Mouse (Mus musculus): ENCODE measurements at regions not wholly inside any gene's neighbourhood (a gene's known extent, or its start where the extent isn't known, plus 50 kb on each side); places are given as distances from the start of the nearest gene placed in this dataset.

DNA sequence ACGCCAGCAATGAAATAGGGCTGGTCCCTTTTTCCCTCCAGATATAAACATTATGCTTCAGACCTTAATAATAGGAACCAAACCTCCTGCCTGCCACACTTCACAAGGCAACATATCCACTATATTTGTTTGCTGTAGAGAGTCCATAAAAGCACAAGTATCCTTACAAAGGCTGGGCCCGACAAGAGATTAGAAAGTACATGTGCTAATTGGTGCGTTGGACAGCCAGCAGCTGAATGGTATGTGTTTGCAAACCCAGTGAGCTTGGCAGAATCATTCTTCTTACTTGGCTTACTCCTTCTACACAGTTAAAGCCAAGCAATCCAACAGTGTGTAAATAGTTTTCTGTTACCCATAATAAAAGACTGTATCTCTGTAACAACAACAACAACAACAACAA lies 479.6 kb upstream of the Adamts9 start:
- WGBS = 68% methylated on average over 3 of the region's 3 CpGs
- Histone ChIP-seq H3K9ac (replicated peaks) (no peak overlapping the region), H3K4me2 (replicated peaks) (no peak overlapping the region), H3K36me3 (no peaks in the 10 kb centered on the region), H3K4me1 (replicated peaks) (no peaks in the 10 kb centered on the region), H3K9me3 (no peaks in the 10 kb centered on the region), H3K27me3 (no peaks in the 10 kb centered on the region), H3K4me3 (replicated peaks) (no peak overlapping the region), H3K27ac (no peak overlapping the region)
- no peak for ATAC-seq

DNA sequence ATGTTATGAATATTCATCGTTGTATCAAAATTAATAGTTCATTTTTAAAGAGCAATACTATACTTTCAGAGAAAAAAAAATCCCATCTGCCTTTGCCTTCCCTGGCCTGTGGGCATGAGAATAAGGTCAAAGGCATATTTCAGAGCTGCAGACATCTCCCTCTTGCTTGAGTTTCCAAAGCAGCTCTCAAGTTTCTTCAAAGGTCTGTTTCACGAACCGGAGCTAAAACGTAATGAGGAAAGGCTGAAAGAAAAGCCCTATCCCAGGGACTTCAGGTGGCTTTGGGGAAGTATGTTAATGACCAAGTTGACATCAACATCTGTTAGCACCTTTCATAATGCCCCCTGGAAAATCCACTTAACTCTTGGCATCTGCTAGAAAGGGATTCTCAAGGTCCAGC lies 479.0 kb upstream of the Adamts9 start:
- H3K27me3 ChIP-seq = no peaks in the 10 kb centered on the region
- no peaks in the 10 kb centered on the region for H3K9me3 ChIP-seq
- H3K4me2 ChIP-seq (replicated peaks) = no peak overlapping the region
- no peak overlapping the region for H3K27ac ChIP-seq
- H3K36me3 ChIP-seq = no peaks in the 10 kb centered on the region
- no peak overlapping the region for H3K4me3 ChIP-seq (replicated peaks)
- H3K4me1 ChIP-seq (replicated peaks) = no peaks in the 10 kb centered on the region
- no peak for ATAC-seq
- H3K9ac ChIP-seq (replicated peaks) = no peak overlapping the region
- WGBS = 62% methylated on average over 4 of the region's 4 CpGs

DNA sequence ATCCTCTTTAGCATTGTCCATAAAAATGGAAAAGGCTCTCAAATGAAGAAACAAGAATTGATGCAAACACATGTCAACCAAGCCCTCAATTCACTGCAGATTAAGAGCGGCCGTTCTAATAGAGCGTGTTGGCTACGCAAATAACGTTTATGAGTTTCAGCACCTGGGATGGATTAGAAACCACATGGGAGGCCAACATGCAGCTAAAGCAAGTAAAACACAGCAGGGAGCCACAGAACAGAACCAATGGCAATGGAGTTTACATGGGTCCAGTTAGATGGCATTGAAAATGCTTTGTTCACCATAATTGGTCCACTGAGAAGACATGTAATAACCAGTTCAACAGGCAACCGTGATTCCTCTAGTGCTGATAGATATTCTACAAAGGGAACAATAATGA lies 474.3 kb upstream of the Adamts9 start:
- no peaks in the 10 kb centered on the region for H3K36me3 ChIP-seq
- H3K9me3 ChIP-seq = no peaks in the 10 kb centered on the region
- ATAC-seq = no peak
- H3K27ac ChIP-seq = no peak overlapping the region
- no peaks in the 10 kb centered on the region for H3K27me3 ChIP-seq
- WGBS = 79% methylated on average over 6 of the region's 6 CpGs
- H3K4me3 ChIP-seq (replicated peaks) = no peak overlapping the region
- no peaks in the 10 kb centered on the region for H3K4me1 ChIP-seq (replicated peaks)
- H3K9ac ChIP-seq (replicated peaks) = no peak overlapping the region
- H3K4me2 ChIP-seq (replicated peaks) = no peak overlapping the region

DNA sequence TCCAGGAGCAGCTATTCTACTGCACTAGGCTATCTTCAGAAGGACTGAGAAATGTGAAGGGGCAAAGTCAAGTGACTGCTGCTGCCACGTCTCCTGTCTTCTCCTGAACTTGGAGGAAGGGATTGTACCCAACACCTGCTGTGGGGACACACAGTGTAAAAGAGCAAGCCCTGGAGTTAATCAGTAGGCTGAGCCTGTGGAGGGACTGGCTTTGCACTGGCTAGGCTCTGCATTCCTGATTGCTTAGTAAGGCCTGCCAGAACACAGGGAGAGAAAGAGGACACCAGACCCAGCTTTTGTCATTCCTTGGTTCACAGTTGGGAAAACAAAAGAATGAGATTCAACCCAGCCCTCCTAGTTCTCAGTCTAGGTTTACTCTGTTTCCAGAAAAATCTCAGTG lies 472.7 kb upstream of the Adamts9 start:
- ATAC-seq = no peak
- 22% methylated on average over 1 of the region's 1 CpGs for WGBS

DNA sequence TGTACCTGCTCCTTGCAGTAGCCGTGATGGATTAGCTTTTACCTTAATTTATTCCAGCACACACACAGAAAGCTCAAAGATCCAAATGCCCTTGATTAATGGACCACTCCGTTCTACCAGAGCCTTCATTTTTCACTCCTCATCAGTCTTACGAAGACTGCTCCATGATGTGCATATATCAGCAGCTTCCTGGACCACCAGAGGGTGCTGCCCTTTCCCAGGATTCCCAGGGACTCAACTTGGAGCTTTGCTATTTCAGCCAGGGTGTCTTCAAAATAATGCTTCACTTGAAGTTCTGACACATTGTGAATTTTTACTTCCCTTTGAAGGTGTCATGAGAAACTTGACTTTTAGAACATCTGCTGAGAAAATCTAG lies 467.8 kb upstream of the Adamts9 start:
- WGBS = 85% methylated on average over 3 of the region's 3 CpGs
- H3K9ac ChIP-seq (replicated peaks) = no peak overlapping the region
- H3K9me3 ChIP-seq = no peaks in the 10 kb centered on the region
- no peaks in the 10 kb centered on the region for H3K27me3 ChIP-seq
- ATAC-seq = no peak
- no peaks in the 10 kb centered on the region for H3K36me3 ChIP-seq
- no peak overlapping the region for H3K4me3 ChIP-seq (replicated peaks)
- H3K4me1 ChIP-seq (replicated peaks) = no peaks in the 10 kb centered on the region
- H3K27ac ChIP-seq = no peak overlapping the region
- H3K4me2 ChIP-seq (replicated peaks) = no peak overlapping the region

More for the DNA sequence above, 472.7 kb upstream of the Adamts9 start:
- Histone ChIP-seq H3K4me1 (replicated peaks) (no peaks in the 10 kb centered on the region), H3K36me3 (no peaks in the 10 kb centered on the region), H3K4me3 (replicated peaks) (no peak overlapping the region), H3K27me3 (no peaks in the 10 kb centered on the region), H3K9me3 (no peaks in the 10 kb centered on the region), H3K4me2 (replicated peaks) (no peak overlapping the region), H3K9ac (replicated peaks) (no peak overlapping the region), H3K27ac (no peak overlapping the region)

DNA sequence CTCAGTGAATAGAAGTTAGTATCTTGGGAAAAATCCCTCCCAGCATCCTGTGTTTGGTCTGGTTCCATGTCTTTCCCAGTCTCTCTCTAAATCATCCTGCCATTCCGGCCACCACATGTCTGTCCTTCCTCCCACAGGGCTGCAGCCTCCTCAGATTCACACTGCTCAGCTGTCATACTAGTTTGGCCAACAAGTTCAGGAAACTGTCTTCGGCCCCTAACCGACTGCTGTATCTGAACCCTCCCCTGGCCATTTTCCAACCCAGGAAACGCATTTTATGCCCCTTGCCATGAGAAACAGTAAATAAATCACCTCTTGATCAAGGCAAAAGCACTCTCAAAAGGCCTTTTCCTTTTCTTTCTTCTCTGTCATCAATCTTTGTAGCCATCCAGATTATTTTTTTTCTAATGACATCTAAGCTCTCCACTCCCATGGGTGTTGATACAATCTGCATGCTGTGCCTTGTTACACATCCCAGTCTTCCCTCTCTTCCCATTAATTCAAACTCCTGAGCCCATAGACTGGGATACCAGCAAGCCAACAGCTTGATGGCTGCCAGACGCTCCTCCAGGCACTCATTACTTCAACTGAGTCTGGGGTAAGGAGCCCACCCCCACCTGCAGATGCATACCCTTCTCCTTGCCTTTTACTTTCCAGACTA lies 467.3 kb upstream of the Adamts9 start:
- H3K36me3 ChIP-seq = no peaks in the 10 kb centered on the region
- no peak for ATAC-seq
- H3K4me3 ChIP-seq (replicated peaks) = no peak overlapping the region
- no peaks in the 10 kb centered on the region for H3K9me3 ChIP-seq
- 79% methylated on average over 5 of the region's 5 CpGs for WGBS
- no peaks in the 10 kb centered on the region for H3K4me1 ChIP-seq (replicated peaks)
- H3K27me3 ChIP-seq = no peaks in the 10 kb centered on the region
- H3K9ac ChIP-seq (replicated peaks) = no peak overlapping the region
- H3K4me2 ChIP-seq (replicated peaks) = no peak overlapping the region
- no peak overlapping the region for H3K27ac ChIP-seq

DNA sequence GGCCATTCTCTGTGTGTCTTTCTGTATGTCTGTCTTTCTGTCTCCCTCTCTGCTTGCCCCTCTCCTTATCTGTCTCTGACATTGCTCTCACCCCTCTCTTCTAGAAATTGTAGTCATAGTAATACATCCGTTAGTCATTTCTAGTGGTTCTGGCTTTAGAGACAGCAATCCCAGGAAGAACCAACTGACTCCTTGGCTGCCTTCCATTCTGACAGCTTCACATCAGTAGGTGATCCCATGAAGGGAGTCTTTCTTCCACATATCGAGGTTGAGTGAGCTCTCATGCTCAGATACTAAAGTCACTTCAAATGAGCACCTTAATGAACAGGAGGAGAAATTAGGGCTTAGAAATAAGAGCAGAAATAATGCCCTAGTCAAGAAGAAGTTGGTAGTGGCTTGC lies 455.3 kb upstream of the Adamts9 start:
- H3K36me3 ChIP-seq = no peaks in the 10 kb centered on the region
- H3K4me2 ChIP-seq (replicated peaks) = no peak overlapping the region
- no peak overlapping the region for H3K9ac ChIP-seq (replicated peaks)
- no peaks in the 10 kb centered on the region for H3K9me3 ChIP-seq
- no peak overlapping the region for H3K4me3 ChIP-seq (replicated peaks)
- H3K27ac ChIP-seq = no peak overlapping the region
- ATAC-seq = no peak
- no peaks in the 10 kb centered on the region for H3K4me1 ChIP-seq (replicated peaks)
- WGBS = 75% methylated on average over 2 of the region's 2 CpGs
- no peaks in the 10 kb centered on the region for H3K27me3 ChIP-seq

DNA sequence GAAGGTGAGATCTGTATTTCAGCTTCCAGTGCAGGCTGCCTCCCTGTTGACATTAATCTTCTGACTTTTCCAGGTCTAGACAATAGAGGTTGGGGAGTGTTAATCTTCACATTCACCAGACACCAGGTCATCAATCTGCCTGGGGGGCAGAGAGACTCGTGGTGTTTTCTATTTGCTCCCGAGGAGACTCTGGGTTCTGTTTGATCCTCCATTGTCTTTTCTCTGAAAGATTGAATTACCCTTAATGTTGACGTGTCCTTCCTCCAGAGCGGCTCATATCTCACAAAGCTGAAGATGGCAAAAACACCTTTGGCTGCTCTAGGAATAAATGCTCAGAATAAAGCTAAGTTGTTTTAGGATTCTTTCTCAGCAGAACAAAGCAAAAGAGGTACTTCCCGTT lies 453.8 kb upstream of the Adamts9 start:
- WGBS = 26% methylated on average over 5 of the region's 5 CpGs
- Histone ChIP-seq H3K36me3 (no peaks in the 10 kb centered on the region), H3K9ac (replicated peaks) (no peak overlapping the region), H3K27ac (no peak overlapping the region), H3K27me3 (no peaks in the 10 kb centered on the region), H3K4me3 (replicated peaks) (no peak overlapping the region), H3K9me3 (no peaks in the 10 kb centered on the region), H3K4me2 (replicated peaks) (no peak overlapping the region), H3K4me1 (replicated peaks) (no peaks in the 10 kb centered on the region)
- no peak for ATAC-seq

DNA sequence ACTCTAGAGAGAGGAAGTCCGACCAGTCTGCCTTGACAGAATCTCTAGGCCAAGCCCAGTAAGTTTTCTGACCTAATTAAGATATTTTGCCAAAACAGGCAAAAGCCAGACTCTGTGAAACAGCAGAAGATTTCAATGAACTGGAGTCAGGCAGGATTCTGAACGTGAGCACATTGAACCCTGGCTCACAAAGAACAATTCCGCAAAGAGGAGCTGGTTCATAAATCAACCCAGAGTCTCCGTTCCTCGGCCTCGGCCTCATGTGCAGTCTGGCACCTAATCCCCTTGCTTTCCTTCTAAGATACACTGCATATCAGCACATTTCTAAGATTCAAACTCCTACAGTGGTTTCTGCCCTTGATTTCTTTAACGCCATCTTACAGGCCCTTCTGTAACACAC lies 452.7 kb upstream of the Adamts9 start:
- Histone ChIP-seq H3K27me3 (no peaks in the 10 kb centered on the region), H3K4me3 (replicated peaks) (no peak overlapping the region), H3K36me3 (no peaks in the 10 kb centered on the region), H3K9ac (replicated peaks) (no peak overlapping the region), H3K27ac (no peak overlapping the region), H3K9me3 (no peaks in the 10 kb centered on the region), H3K4me1 (replicated peaks) (no peaks in the 10 kb centered on the region), H3K4me2 (replicated peaks) (no peak overlapping the region)
- ATAC-seq = no peak
- 82% methylated on average over 7 of the region's 7 CpGs for WGBS

DNA sequence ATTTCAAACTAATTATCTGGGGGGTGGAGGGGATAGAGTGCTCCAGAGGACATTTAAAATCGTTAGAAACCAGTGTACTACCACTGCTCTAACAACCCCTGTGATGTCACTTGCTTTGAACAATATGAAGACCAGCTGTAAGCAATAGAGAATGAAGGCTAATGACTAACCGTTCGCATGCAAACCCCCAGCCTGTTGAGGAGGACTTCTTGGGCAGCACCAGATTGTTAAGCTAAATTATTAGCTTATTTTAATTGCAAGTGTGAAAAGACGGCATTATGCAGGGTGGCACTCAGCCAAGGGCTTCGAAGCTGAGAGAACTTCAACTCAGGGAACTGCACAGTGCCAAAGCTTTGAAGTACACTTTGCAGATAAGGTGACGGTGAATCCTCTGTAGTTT lies 452.0 kb upstream of the Adamts9 start:
- Histone ChIP-seq H3K4me3 (replicated peaks) (no peak overlapping the region), H3K36me3 (no peaks in the 10 kb centered on the region), H3K27me3 (no peaks in the 10 kb centered on the region), H3K27ac (no peak overlapping the region), H3K9me3 (no peaks in the 10 kb centered on the region), H3K9ac (replicated peaks) (no peak overlapping the region), H3K4me2 (replicated peaks) (no peak overlapping the region), H3K4me1 (replicated peaks) (no peaks in the 10 kb centered on the region)
- ATAC-seq = no peak
- 57% methylated on average over 6 of the region's 6 CpGs for WGBS

DNA sequence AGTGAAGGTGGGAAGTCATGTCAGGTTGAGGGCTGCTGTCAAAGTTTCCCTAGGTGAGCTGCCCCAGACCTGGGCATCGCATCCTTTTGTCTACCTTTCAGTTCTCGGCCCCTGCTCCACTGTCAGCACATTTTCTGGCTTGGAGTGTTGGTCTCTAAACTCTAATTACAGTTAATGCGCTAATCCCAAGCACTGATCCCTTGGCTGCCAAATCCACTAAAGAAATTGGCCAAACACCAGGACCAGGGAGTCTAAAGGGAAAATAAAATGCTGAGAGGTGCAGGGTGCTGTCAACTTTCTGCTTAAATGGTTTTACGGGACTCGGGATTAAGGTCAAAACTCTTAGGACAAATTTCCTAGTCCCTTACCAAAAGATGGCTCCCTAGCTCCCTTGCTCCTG lies 450.3 kb upstream of the Adamts9 start:
- ATAC-seq = no peak
- Histone ChIP-seq H3K9ac (replicated peaks) (no peak overlapping the region), H3K4me2 (replicated peaks) (no peak overlapping the region), H3K27me3 (no peaks in the 10 kb centered on the region), H3K36me3 (no peaks in the 10 kb centered on the region), H3K4me3 (replicated peaks) (no peak overlapping the region), H3K27ac (no peak overlapping the region), H3K4me1 (replicated peaks) (no peaks in the 10 kb centered on the region), H3K9me3 (no peaks in the 10 kb centered on the region)
- 75% methylated on average over 5 of the region's 5 CpGs for WGBS

DNA sequence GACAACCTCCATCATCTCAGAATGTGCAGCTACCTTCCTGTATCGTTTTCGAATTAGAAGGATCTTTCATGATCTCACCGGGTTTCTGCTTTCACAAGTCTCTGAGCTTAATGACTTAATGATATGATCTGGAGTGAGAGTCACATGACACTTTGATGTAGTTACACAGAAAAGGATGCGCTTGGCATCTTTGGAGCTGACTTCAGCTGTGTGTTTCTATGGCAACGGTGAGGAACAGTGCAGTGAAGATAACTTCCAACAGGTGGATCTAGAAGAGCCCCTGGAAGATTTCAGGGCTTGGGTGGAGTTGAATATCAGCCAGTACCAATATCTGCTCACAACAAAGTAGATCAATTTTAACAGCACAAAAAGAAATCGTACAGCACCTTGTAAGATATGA lies 449.1 kb upstream of the Adamts9 start:
- H3K9me3 ChIP-seq = no peaks in the 10 kb centered on the region
- H3K27ac ChIP-seq = no peak overlapping the region
- H3K9ac ChIP-seq (replicated peaks) = no peak overlapping the region
- ATAC-seq = no peak
- H3K4me2 ChIP-seq (replicated peaks) = no peak overlapping the region
- no peak overlapping the region for H3K4me3 ChIP-seq (replicated peaks)
- H3K4me1 ChIP-seq (replicated peaks) = no peaks in the 10 kb centered on the region
- no peaks in the 10 kb centered on the region for H3K27me3 ChIP-seq
- no peaks in the 10 kb centered on the region for H3K36me3 ChIP-seq
- 85% methylated on average over 6 of the region's 6 CpGs for WGBS

DNA sequence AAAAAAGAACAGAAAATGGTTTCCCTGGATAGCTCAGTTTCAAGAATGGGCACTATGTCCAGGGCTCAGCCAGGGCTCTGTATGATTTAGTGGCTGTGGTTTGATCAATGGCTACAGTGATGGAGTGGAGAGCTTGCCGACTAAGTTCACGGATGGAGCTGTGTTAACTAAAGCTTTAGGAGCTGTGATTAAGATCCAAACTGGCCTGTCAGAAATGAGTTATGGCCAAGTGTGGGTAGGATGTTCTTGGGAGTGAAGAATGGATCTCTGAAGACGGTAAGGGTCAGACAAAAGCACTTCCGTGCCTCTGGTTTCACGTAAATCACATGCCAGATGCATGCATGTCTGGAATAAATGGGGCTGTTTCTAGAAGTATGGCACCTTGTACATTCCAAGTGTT lies 447.9 kb upstream of the Adamts9 start:
- WGBS = 94% methylated on average over 5 of the region's 5 CpGs
- no peak for ATAC-seq
- no peak overlapping the region for H3K27ac ChIP-seq
- no peaks in the 10 kb centered on the region for H3K9me3 ChIP-seq
- H3K4me1 ChIP-seq (replicated peaks) = no peaks in the 10 kb centered on the region
- no peaks in the 10 kb centered on the region for H3K36me3 ChIP-seq
- H3K4me3 ChIP-seq (replicated peaks) = no peak overlapping the region
- no peak overlapping the region for H3K9ac ChIP-seq (replicated peaks)
- no peaks in the 10 kb centered on the region for H3K27me3 ChIP-seq
- no peak overlapping the region for H3K4me2 ChIP-seq (replicated peaks)

Data from midbrain, embryonic 13.5 days (tissue).